Mouse (Mus musculus) heart, adult 2 months (tissue): Measurements from ENCODE around the gene Fbxo4. TPM values are rescaled to one million over a fixed set of nuclear protein-coding genes. Genes with fewer than 3 reads are reported as not detected.
A peak's percentile ranks its signal among the peaks of the same experiment; 100 is the strongest.

Source experiments
- DNase-seq, 2 experiments: peaks; one replicate each; pipeline ENCODE4 v3.0.0; 2021
- H3K27ac ChIP-seq: fragments of 200-600 bp; 2 replicates; pipeline ENCODE4 v1.8.1; 2022
- H3K27me3 ChIP-seq: fragments of 200-500 bp; 2 replicates; pipeline ENCODE4 v1.6.1; 2012; ENCODE audit warnings: mild to moderate bottlenecking, low read length, inconsistent platforms, mixed read lengths; ENCODE audit not compliant: control insufficient read depth, insufficient read depth
- H3K36me3 ChIP-seq: fragments of 200-500 bp; 2 replicates; pipeline ENCODE4 v1.6.1; 2012; ENCODE audit warnings: low read length, inconsistent platforms; ENCODE audit not compliant: control insufficient read depth, insufficient read depth
- H3K4me1 ChIP-seq: fragments of 200-500 bp; 2 replicates; pipeline ENCODE4 v1.6.1; 2011; ENCODE audit warnings: low read length; ENCODE audit not compliant: control insufficient read depth, insufficient read depth
- H3K4me3 ChIP-seq: fragments of 200-600 bp; 2 replicates; pipeline ENCODE4 v1.8.1; 2022
- H3K79me2 ChIP-seq: fragments of 200-500 bp; replicated peaks from 2 replicates; pipeline ENCODE4 v1.6.1; 2012; ENCODE audit warnings: mild to moderate bottlenecking, inconsistent platforms, low read length, moderate library complexity, mixed read lengths; ENCODE audit not compliant: control insufficient read depth, insufficient read depth
- H3K9ac ChIP-seq: fragments of 200-500 bp; 2 replicates; pipeline ENCODE4 v1.6.1; 2012; ENCODE audit warnings: low read depth, mild to moderate bottlenecking, control low read depth, inconsistent platforms, low read length, mixed read lengths
- CTCF ChIP-seq: fragments of 200-600 bp; IDR thresholded peaks from 2 replicates; pipeline ENCODE4 v1.8.1; 2022; ENCODE audit warnings: antibody characterized with exemption, mild to moderate bottlenecking, moderate library complexity
- EP300 ChIP-seq: fragments of 200-500 bp; IDR thresholded peaks from 2 replicates; pipeline ENCODE4 v1.6.1; 2011; ENCODE audit warnings: low read depth, low read length, control low read depth; ENCODE audit not compliant: insufficient read depth
- POLR2A ChIP-seq: fragments of 200-500 bp; IDR thresholded peaks from 2 replicates; pipeline ENCODE4 v1.6.1; 2011; ENCODE audit warnings: mild to moderate bottlenecking, low read depth, low read length, control low read depth; ENCODE audit not compliant: insufficient read depth
- WGBS: fragments of 180-500 bp; shearing (Covaris S2); methylation state at CpG from one replicate; pipeline ENCODE4 v1.1.7; 2018; 5-methylcytosine and 5-hydroxymethylcytosine counted together
- intact Hi-C: fragments of 180-260 bp; cut with DNase I; formaldehyde crosslinking; loops from one replicate; pipeline ENCODE4 v1.15.1; 2025
- long read RNA-seq: library from polyadenylated mRNA; stranded (forward); transcript quantifications from one replicate; pipeline ENCODE4 v2.0.0, GENCODE M21; 2021
- polyA plus RNA-seq: library from polyadenylated mRNA; depleted of rRNA; stranded (reverse); fragments of >200 nt; gene quantifications from 2 replicates; pipeline ENCODE4 v1.2.3, GENCODE M21; 2012; rRNA removed
- total RNA-seq, 2 experiments: library from RNA; stranded (reverse); gene quantifications; 2 replicates each; pipeline ENCODE4 v1.2.3; 2021

Fbxo4 gene
- total RNA-seq (1 to 10 TPM; 6.7 to 8.1 TPM), polyA plus RNA-seq (6.0 and 9.9 TPM in 2 replicates)
- long read RNA-seq, transcript Fbxo4-201 (7 exons, 1,565 nt) = major isoform, 6 of 9 reads
- long read RNA-seq, partial matches to known transcripts = 1 of 9 reads
- long read RNA-seq, other reads (novel, unspliced or antisense) = 2 of 9 reads

DNA sequence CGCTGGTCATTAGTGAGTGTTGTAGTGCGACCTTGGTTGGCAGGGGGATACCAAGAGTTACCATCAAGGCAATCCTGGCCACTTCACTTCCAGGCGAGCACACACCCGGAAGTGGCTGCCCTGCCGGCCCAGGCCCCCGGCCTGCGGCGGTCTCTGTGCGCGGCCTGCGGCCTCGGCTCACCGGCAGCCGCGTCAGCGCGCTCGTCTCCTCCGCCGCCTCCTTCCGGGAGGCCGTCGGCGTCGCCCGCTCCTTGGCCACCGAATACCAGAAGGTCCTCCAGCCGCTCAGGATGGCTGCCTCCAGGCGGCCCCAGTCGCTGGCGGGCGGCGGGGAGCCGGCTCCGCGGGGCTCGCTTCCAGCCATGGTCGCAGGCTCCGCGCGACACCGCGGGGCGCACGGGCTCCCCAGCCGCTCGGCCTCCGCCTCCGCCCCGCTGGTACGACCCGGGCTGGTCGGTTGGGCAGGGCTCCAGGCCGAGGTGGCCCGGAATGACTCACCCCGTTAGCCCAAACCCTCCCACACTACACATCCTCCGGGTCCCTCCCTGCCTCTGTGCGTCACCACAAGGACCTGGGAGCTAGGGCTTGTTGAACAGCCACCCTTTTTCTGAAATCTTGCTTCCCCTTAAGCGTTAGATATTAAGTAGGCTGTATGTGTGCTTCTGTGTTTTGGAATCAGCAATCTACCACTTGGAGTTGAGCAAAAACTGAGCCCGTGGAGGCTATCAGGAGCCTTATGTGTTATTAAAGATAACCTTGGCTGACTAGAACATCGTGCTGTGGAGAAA, at the start of gene Fbxo4:
Gene Fbxo4, minus strand, starts transcription at position 513 of the 788 bp plus-strand sequence.
- Histone ChIP-seq H3K36me3 (peaks cover 16% of the 10 kb centered on the region), H3K79me2 (no peaks in the 10 kb centered on the region), H3K4me1 (no peaks in the 10 kb centered on the region; the same call in none of the 2 replicates), H3K9ac (peak within 1 kb of the TSS; percentile 93), H3K27ac (peak within 1 kb of the TSS; percentile 96), H3K4me3 (peak within 1 kb of the TSS; percentile 76), H3K27me3 (no peaks in the 10 kb centered on the region)
- intact Hi-C loops = loop anchor here (1.0 to 2.0 kb wide), 3 partner anchors 15 to 47 kb away; partner anchors contain the start of gene Oxct1
- peak; percentile 20; the same call in 1 of the 2 replicates for TF ChIP-seq CTCF
- TF ChIP-seq EP300 = peak; percentile 59; the same call in 1 of the 2 replicates
- TF ChIP-seq POLR2A = peak; percentile 79
- under 1% methylated on average over 61 of the region's 61 CpGs for WGBS
- DNase-seq = peak; percentile 91 to 93

DNA sequence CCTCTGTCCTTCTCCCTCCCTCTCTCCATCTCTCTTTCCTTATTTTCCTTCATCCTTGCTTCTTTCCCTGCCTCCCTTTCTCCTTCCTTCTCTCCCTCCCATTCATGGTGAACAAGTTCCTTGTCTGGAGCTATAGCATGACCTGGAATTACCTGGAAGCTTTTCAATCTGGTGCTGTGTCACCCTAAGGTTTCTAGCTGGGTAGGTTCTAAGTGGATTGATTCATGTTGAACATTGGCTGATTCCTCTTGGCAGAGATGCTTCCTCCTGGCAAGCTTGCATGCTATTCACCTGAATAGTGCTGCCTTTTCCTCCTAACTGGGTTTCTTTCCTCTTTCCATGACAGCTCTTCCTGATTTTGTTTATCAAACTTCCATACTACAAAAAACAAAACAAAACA, 49.6 kb upstream of the Fbxo4 start:
- Histone ChIP-seq H3K4me1 (peaks cover 6% of the 10 kb centered on the region), H3K79me2 (no peaks in the 10 kb centered on the region)
- no peak for TF ChIP-seq EP300
- TF ChIP-seq POLR2A = no peak
- no peak for TF ChIP-seq CTCF

DNA sequence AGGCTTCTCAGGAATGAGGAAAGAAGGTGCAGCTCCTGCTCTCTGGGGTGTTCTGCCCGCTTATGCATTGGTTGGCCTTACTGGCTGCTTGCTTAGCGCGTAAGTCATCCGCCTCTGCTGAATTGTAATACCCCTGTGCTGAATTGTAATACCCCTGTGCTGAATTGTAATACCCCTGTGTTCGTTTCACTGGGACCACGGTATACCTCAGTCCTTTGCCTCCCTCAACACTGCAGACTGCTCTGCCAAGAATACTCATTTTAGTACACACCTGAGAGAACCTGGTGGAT, 49.0 kb upstream of the Fbxo4 start:
- Histone ChIP-seq H3K27ac (peak overlapping the region; percentile 96), H3K36me3 (peaks cover 22% of the 10 kb centered on the region), H3K79me2 (no peaks in the 10 kb centered on the region), H3K4me1 (peaks cover 6% of the 10 kb centered on the region), H3K4me3 (no peak overlapping the region), H3K27me3 (no peaks in the 10 kb centered on the region), H3K9ac (peak overlapping the region; percentile 30)
- intact Hi-C loops = loop anchor here (5.0 kb wide), 1 partner anchor 71 kb away; no protein-coding TSS in a partner anchor
- WGBS = 82% methylated on average over 6 of the region's 6 CpGs
- no peak for DNase-seq
- TF ChIP-seq CTCF (no peak), POLR2A (no peak), EP300 (no peak)

More for the DNA sequence above, 49.6 kb upstream of the Fbxo4 start:
- no peak overlapping the region for H3K9ac ChIP-seq
- no peak overlapping the region; the same call in 1 of the 2 replicates for H3K27ac ChIP-seq
- no peak overlapping the region for H3K4me3 ChIP-seq
- peaks cover 22% of the 10 kb centered on the region for H3K36me3 ChIP-seq
- no peaks in the 10 kb centered on the region for H3K27me3 ChIP-seq
- intact Hi-C loops = loop anchor here (5.0 kb wide), 1 partner anchor 72 kb away; no protein-coding TSS in a partner anchor
- DNase-seq = no peak

DNA sequence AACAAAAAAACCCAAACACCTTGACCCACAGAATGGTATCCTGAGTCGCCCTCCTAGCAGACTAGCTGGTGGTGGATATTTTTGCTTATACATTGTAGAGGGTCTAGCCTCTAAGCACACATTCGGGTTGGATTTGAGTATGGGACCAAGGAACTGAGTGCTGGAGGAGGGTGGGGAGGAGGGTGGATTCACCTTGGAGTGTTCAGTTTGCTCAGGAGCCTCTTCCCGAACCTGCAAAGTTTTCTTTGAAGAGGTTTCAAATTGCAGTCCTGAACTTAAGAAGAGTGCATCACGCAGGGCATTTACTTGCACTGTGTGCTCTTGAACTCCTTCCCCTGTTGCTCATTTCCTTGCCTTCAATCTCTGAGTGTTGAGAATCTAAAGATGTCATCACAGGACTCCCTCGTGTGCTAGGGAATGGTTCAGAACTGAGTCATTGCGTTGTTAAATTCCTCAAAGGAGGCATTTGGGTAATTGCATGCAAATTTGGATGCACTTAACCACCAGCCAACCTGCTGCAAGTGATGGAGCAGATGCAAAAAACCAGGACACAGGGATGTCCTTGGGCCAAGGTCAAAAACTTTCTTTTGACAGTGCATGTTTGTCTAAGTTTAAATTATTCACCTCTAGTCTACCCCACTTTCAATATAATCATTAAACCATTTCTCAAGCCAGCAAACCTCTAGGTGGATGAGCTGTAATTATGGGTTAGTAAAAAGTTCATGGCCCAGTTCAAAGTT, 48.5 kb upstream of the Fbxo4 start:
- intact Hi-C loops = loop anchor here (1.0 to 5.0 kb wide), 2 partner anchors 32 to 71 kb away; no protein-coding TSS in a partner anchor
- DNase-seq = no peak

DNA sequence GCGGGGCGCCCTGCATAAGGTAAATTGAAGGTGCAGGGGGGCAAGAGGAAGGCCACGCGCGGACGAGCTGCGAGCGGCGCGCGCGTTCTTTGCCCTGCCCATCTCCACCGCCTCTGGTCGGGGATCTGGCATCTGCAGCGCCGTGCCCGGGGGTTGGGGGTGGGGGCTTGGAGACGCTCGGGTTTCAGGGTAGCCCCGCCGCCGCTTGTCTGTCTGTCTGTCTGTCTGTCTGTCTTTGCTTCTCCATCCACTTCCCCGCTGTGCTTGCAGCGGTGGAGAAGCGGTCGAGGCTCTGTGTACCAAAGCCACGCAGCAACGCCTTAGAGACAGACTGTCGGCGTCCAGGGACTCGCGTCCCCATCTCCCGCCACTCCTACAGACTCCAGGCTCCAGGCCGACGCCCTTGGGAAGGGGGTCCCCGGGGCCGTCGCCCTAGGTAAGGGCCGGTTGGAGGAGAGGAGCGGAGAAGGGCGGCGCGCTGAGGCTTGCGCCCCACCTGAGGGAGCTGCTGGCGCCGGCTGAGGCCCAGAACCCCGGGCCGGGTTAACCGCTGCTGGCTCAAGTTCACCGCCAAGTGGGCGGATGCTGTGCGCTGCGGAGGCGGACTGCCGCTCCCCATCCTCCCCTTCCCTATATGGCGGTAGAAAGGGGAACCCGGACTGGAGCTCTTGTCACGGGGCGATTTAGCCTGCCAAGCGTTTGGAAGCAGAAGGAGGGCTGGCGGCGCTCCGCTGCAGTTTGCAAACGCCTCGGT, 47.6 kb upstream of the Fbxo4 start:
- intact Hi-C loops = loop anchor here (1.0 to 5.0 kb wide), 3 partner anchors 31 to 70 kb away; partner anchors contain the start of gene Fbxo4
- Histone ChIP-seq H3K36me3 (peaks cover 15% of the 10 kb centered on the region), H3K79me2 (no peaks in the 10 kb centered on the region), H3K9ac (peak overlapping the region; percentile 82), H3K4me1 (peaks cover 6% of the 10 kb centered on the region), H3K4me3 (peak overlapping the region; percentile 79), H3K27me3 (no peaks in the 10 kb centered on the region), H3K27ac (peak overlapping the region; percentile 96)
- DNase-seq = peak; percentile 91 to 93
- WGBS = under 1% methylated on average over 65 of the region's 65 CpGs
- peak; percentile 21; the same call in 1 of the 2 replicates for TF ChIP-seq CTCF
- TF ChIP-seq EP300 = 0 out of 2 replicates have a peak, but pooled peaks have one; percentile 66
- peak; percentile 74; the same call in 1 of the 2 replicates for TF ChIP-seq POLR2A

More for the DNA sequence above, 48.5 kb upstream of the Fbxo4 start:
- TF ChIP-seq CTCF = no peak
- no peak for TF ChIP-seq POLR2A
- no peak for TF ChIP-seq EP300
- H3K27me3 ChIP-seq = no peaks in the 10 kb centered on the region
- peak overlapping the region; percentile 96 for H3K27ac ChIP-seq
- no peaks in the 10 kb centered on the region for H3K79me2 ChIP-seq
- WGBS = 9% methylated on average over 6 of the region's 6 CpGs
- H3K4me1 ChIP-seq = peaks cover 6% of the 10 kb centered on the region
- H3K36me3 ChIP-seq = peaks cover 22% of the 10 kb centered on the region
- peak overlapping the region; percentile 82 for H3K9ac ChIP-seq
- H3K4me3 ChIP-seq = peak overlapping the region; percentile 79
